Mouse (Mus musculus) layer of hippocampus, adult 6 months (tissue): Measurements from ENCODE around the gene Olfr694. TPM values are rescaled to one million over a fixed set of nuclear protein-coding genes. Genes with fewer than 3 reads are reported as not detected.

Experiments
- long read RNA-seq, 2 experiments: library from polyadenylated mRNA; unstranded; transcript quantifications; one replicate each; pipeline ENCODE4 v2.0.0; 2019 to 2020
- polyA plus RNA-seq: library from polyadenylated mRNA; unstranded; fragments of <200 nt; fragmentation: Nextera tagmentation; gene quantifications from 2 replicates; pipeline ENCODE4 v1.2.3, GENCODE M21; 2021

Olfr694 gene
- polyA plus RNA-seq = not detected in 2 replicates
- long read RNA-seq, experiment 1 = 0 reads
- long read RNA-seq, experiment 2 = 0 reads

GRCm38 (mm10) chr7:106691714-106692113 is at the start of gene Olfr694:
Gene Olfr694, minus strand, starts transcription at chr7:106691814.

DNA sequence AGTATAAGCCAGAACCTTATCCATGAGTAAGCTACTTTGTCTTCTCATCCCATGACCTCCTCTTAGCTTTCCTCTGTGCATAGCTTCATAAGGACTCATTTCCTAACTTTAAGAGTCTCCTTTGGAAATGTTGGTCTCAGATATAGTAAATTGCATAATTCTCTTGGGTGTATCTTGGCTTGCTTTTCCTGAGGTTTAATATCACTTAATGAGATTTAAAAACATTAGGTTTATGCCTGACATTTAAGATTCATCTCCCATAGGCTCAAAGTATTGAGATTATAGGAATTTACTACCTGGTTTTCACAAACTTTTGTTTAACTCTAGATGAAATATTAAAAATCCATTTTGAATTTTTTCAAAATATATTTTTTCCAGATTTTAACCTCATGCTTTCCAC is 24.7 kb upstream of the Olfr694 start, which contains the start of gene Olfr695:
Olfr695 (minus strand) TSS at position 101 of the 400 bp plus-strand sequence.

DNA sequence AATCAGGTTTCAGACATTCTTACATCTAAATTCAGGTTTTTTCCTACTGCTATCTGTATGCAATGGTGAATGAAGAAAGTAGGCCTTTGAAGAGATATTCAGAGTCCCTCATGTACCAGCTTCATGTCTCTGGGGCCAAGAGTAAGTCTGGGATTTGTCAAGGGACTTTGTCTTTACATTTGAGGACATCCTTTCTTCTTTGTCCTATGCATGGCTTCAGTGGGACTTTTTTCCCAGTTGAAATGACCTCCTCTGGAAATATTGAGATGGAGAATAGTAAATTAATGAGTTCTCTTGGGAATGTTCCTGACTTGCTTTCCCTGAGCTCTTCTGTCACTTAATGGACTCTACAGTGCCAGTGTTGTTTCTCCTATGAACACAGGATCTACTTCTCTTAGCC is 11.1 kb downstream of the Olfr694 start, which contains the start of gene Olfr693:
Olfr693 (minus strand) TSS at position 101 of the 400 bp plus-strand sequence.

Other genes with a start within 250 kb of the Olfr694 start
- not detected in 2 replicates for gene Olfr693, start 11.2 kb downstream of the Olfr694 start, polyA plus RNA-seq
- gene Olfr695, start 24.6 kb upstream of the Olfr694 start, polyA plus RNA-seq = not detected in 2 replicates
- not detected in 2 replicates for gene Olfr697, start 50.6 kb upstream of the Olfr694 start, polyA plus RNA-seq
- gene Olfr698, start 63.6 kb upstream of the Olfr694 start, polyA plus RNA-seq = not detected in 2 replicates
- not detected in 2 replicates for gene Olfr699, start 101.4 kb upstream of the Olfr694 start, polyA plus RNA-seq
- not detected in 2 replicates for gene Olfr700, start 117.0 kb upstream of the Olfr694 start, polyA plus RNA-seq
- not detected in 2 replicates for gene Olfr701, start 122.3 kb upstream of the Olfr694 start, polyA plus RNA-seq
- not detected in 2 replicates for gene Olfr702, start 142.1 kb upstream of the Olfr694 start, polyA plus RNA-seq
- gene Olfr703, start 151.5 kb upstream of the Olfr694 start, polyA plus RNA-seq = not detected in 2 replicates
- gene Olfr704, start 171.4 kb upstream of the Olfr694 start, polyA plus RNA-seq = not detected in 2 replicates
- gene Olfr705, start 185.1 kb upstream of the Olfr694 start, polyA plus RNA-seq = not detected in 2 replicates
- not detected in 2 replicates for gene Olfr706, start 196.3 kb upstream of the Olfr694 start, polyA plus RNA-seq
- gene Olfr707, start 209.4 kb upstream of the Olfr694 start, polyA plus RNA-seq = not detected in 2 replicates
- not detected in 2 replicates for gene Olfr1532-ps1, start 216.2 kb upstream of the Olfr694 start, polyA plus RNA-seq
- not detected in 2 replicates for gene Olfr709-ps1, start 240.4 kb upstream of the Olfr694 start, polyA plus RNA-seq